Comparison of ENCODE assay signal across 8 mouse cellular contexts in genomic region chr17:26951952-26952877, GRCm38 (mm10). TPM values are rescaled to one million over a fixed set of nuclear protein-coding genes. Genes with fewer than 3 reads are reported as not detected.
DNase-seq lines count a peak whose midpoint lies in the region; ATAC-seq and TF ChIP-seq lines count a peak whose summit lies in the region.

No protein-coding gene starts in this region.

- H3K9ac ChIP-seq in limb, embryonic 15.5 days = peak overlapping the region; percentile 17; the same call in 1 of the 2 replicates

- peak; percentile 15 for DNase-seq in embryo, embryonic 9.5 days (ENCODE audit: extremely low spot score)
- DNase-seq in embryo, embryonic 10 days (ENCODE audit: low spot score) = no peak
- DNase-seq in spleen, adult 2 months (ENCODE audit: low read depth in 1 of 2, low spot score in 2 of 2) = no peak
- no peak for DNase-seq in spleen, adult 12 weeks (ENCODE audit: low spot score)
- peak; percentile 49 for DNase-seq in testis, postnatal 10 days (ENCODE audit: low spot score)
- DNase-seq in frontal cortex, postnatal 14 days (ENCODE audit: low spot score in 2 of 2) = no peak
- DNase-seq in right cerebral cortex, adult 18-20 months = no peak

- 31% methylated on average over 23 of the region's 23 CpGs for WGBS in spleen, adult 2 months
- 10% methylated on average over 22 of the region's 23 CpGs for WGBS in limb, embryonic 15.5 days

- H3K4me1 ChIP-seq in spleen, adult 2 months (ENCODE audit: control insufficient read depth, insufficient read depth, insufficient read length) = peaks cover 21% of the 10 kb centered on the region; the same call in 1 of the 2 replicates
- H3K4me1 ChIP-seq in limb, embryonic 15.5 days = peaks cover 62% of the 10 kb centered on the region

- H3K4me3 ChIP-seq in spleen, adult 2 months (ENCODE audit: extremely low read depth, insufficient read depth, insufficient read length) = peak overlapping the region; percentile 51; the same call in 1 of the 2 replicates
- peak overlapping the region; percentile 37 for H3K4me3 ChIP-seq in limb, embryonic 15.5 days

- H3K27me3 ChIP-seq in spleen, adult 2 months (ENCODE audit: control insufficient read depth, insufficient read depth, low read length) = peaks cover 10% of the 10 kb centered on the region
- H3K27me3 ChIP-seq in limb, embryonic 15.5 days = no peaks in the 10 kb centered on the region

- TF ChIP-seq POLR2A in spleen, adult 2 months (IDR thresholded peaks at IDR 0.05; ENCODE audit: low read depth, low read length) = no peak

- no peak for ATAC-seq in limb, embryonic 15.5 days (ENCODE audit: insufficient number of reproducible peaks, low FRiP score, low TSS enrichment, low read depth)

- TF ChIP-seq CTCF in spleen, adult 2 months (IDR thresholded peaks at IDR 0.05; ENCODE audit: extremely low read depth, insufficient read depth, insufficient read length, insufficient replicate concordance) = no peak

- no peak overlapping the region for H3K27ac ChIP-seq in spleen, adult 2 months (ENCODE audit: insufficient read depth, low read length)
- H3K27ac ChIP-seq in limb, embryonic 15.5 days = peak overlapping the region; percentile 71

- H3K9me3 ChIP-seq in limb, embryonic 15.5 days = no peaks in the 10 kb centered on the region

- H3K36me3 ChIP-seq in spleen, adult 2 months (ENCODE audit: control insufficient read depth, insufficient read depth, low read length) = no peaks in the 10 kb centered on the region
- peaks cover 25% of the 10 kb centered on the region for H3K36me3 ChIP-seq in limb, embryonic 15.5 days

- peak overlapping the region; percentile 57 for H3K4me2 ChIP-seq in limb, embryonic 15.5 days

RNA-seq across cellular contexts. Expression of gene Syngap1, which starts 11.2 kb away (rescaled TPM):
- polyA plus RNA-seq in spleen, adult 2 months (2012; rRNA removed) = 7.3 and 9.6 TPM in 2 replicates
- polyA plus RNA-seq in limb, embryonic 15.5 days (2015; fragmentation: Nextera tagmentation; extraction: Ambion mirVana) = 1.6 and 1.9 TPM in 2 replicates

RNA-seq across cellular contexts. Expression of gene Cuta, which starts 12.8 kb away (rescaled TPM):
- polyA plus RNA-seq in spleen, adult 2 months (2012; rRNA removed) = 87.9 and 131 TPM in 2 replicates
- 158 and 172 TPM in 2 replicates for polyA plus RNA-seq in limb, embryonic 15.5 days (2015; fragmentation: Nextera tagmentation; extraction: Ambion mirVana)

RNA-seq across cellular contexts. Expression of gene Phf1, which starts 19.4 kb away (rescaled TPM):
- polyA plus RNA-seq in spleen, adult 2 months (2012; rRNA removed) = 103 and 131 TPM in 2 replicates
- polyA plus RNA-seq in limb, embryonic 15.5 days (2015; fragmentation: Nextera tagmentation; extraction: Ambion mirVana) = 11.4 and 13.0 TPM in 2 replicates

RNA-seq across cellular contexts. Expression of gene Zbtb9, which starts 20.8 kb away (rescaled TPM):
- 13.7 and 25.0 TPM in 2 replicates for polyA plus RNA-seq in spleen, adult 2 months (2012; rRNA removed)
- 13.5 and 14.1 TPM in 2 replicates for polyA plus RNA-seq in limb, embryonic 15.5 days (2015; fragmentation: Nextera tagmentation; extraction: Ambion mirVana)

RNA-seq across cellular contexts. Expression of gene Kifc5b, which starts 35.3 kb away (rescaled TPM):
- 6.8 and 7.6 TPM in 2 replicates for polyA plus RNA-seq in spleen, adult 2 months (2012; rRNA removed)
- 4.7 and 5.8 TPM in 2 replicates for polyA plus RNA-seq in limb, embryonic 15.5 days (2015; fragmentation: Nextera tagmentation; extraction: Ambion mirVana)

Comparison
In these comparisons a context has a peak if more than half of its experiments do, and no peak if none do; other contexts are left out.
1. DNase-seq: peak in embryo, embryonic 9.5 days (single experiment) and testis, postnatal 10 days (single experiment); none in embryo, embryonic 10 days (single experiment), spleen, adult 2 months (0 of 2), spleen, adult 12 weeks (single experiment), frontal cortex, postnatal 14 days (0 of 2) and right cerebral cortex, adult 18-20 months (single experiment).